Mouse (Mus musculus): ENCODE results near the gene Arhgef12. TPM values are rescaled to one million over a fixed set of nuclear protein-coding genes. Genes with fewer than 3 reads are reported as not detected.

Gene Arhgef12
- polyA plus RNA-seq, 1 experiment, result 2.4 TPM

GRCm38 (mm10) chr9:42921830-42922229 lies 185.2 kb downstream of the Arhgef12 start:
- Histone ChIP-seq H3K4me3 (replicated peaks) (no peak overlapping the region), H3K9me3 (no peaks in the 10 kb centered on the region), H3K36me3 (replicated peaks; ENCODE audit: low read length) (no peaks in the 10 kb centered on the region), H3K27me3 (replicated peaks) (peaks cover 48% of the 10 kb centered on the region), H3K4me1 (no peaks in the 10 kb centered on the region)
- TF ChIP-seq GATA1 (IDR thresholded peaks at IDR 0.05; ENCODE audit: borderline replicate concordance, low read length) (no peak), FLI1 (IDR thresholded peaks at IDR 0.05; ENCODE audit: low read length) (no peak)

GRCm38 (mm10) chr9:42920190-42920589 lies 186.8 kb downstream of the Arhgef12 start:
- Histone ChIP-seq H3K36me3 (replicated peaks; ENCODE audit: low read length) (no peaks in the 10 kb centered on the region), H3K4me1 (no peaks in the 10 kb centered on the region), H3K9me3 (no peaks in the 10 kb centered on the region), H3K4me3 (replicated peaks) (no peak overlapping the region), H3K27me3 (replicated peaks) (peaks cover 42% of the 10 kb centered on the region)
- TF ChIP-seq FLI1 (IDR thresholded peaks at IDR 0.05; ENCODE audit: low read length) (no peak), GATA1 (IDR thresholded peaks at IDR 0.05; ENCODE audit: borderline replicate concordance, low read length) (no peak)

DNA sequence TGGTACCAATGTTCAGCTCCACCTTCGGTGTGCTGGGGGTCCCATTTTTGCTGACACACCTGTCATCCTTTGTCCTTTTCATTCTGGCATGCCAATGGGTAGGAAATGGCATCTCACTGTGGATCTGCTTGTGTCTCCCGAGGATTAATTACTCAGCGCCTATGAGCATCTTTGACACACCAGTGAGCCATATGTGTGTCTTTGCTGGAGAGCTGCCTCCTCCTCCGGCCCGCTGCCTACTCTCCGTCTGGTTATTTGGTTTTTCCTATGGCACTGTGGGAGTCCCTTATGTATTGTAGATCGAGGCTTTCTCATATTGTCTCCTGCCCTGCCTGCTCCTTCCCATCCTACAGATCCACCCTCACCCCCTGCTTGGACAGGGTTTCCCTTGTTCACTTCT lies 189.1 kb downstream of the Arhgef12 start:
- Histone ChIP-seq H3K27me3 (replicated peaks) (peaks cover 46% of the 10 kb centered on the region), H3K9me3 (no peaks in the 10 kb centered on the region), H3K36me3 (replicated peaks; ENCODE audit: low read length) (no peaks in the 10 kb centered on the region), H3K4me1 (no peaks in the 10 kb centered on the region), H3K4me3 (replicated peaks) (no peak overlapping the region)
- TF ChIP-seq FLI1 (IDR thresholded peaks at IDR 0.05; ENCODE audit: low read length) (no peak), GATA1 (IDR thresholded peaks at IDR 0.05; ENCODE audit: borderline replicate concordance, low read length) (no peak)

Other genes with a start within 250 kb of the Arhgef12 start
- gene Grik4, start 162.7 kb downstream of the Arhgef12 start, polyA plus RNA-seq (2012; ENCODE audit: insufficient read depth, low replicate concordance), result 0.17 TPM in 1 of 2 replicates, not detected in the other
- not detected in 2 replicates for gene Tmem136, start 9.3 kb upstream of the Arhgef12 start, polyA plus RNA-seq (2012; ENCODE audit: insufficient read depth, low replicate concordance)
- 1.3 TPM in 1 of 2 replicates, not detected in the other for gene Pou2f3, start 103.1 kb upstream of the Arhgef12 start, polyA plus RNA-seq (2012; ENCODE audit: insufficient read depth, low replicate concordance)
- 8.2 TPM in 1 of 2 replicates, not detected in the other for gene Oaf, start 132.7 kb upstream of the Arhgef12 start, polyA plus RNA-seq (2012; ENCODE audit: insufficient read depth, low replicate concordance)
- gene Trim29, start 203.6 kb upstream of the Arhgef12 start, polyA plus RNA-seq (2012; ENCODE audit: insufficient read depth, low replicate concordance), result 0.18 TPM in 1 of 2 replicates, not detected in the other

Measured in megakaryocyte, embryonic 14.5 days (primary cell).